Mouse (Mus musculus) ES-E14 (cell line): ENCODE data around the gene Mapk3.

Experiments
- CHD2 ChIP-seq: IDR thresholded peaks from 2 replicates; pipeline ENCODE4 v1.6.1; 2014; ENCODE audit warnings: mild to moderate bottlenecking, low read depth, low read length, inconsistent platforms
- HCFC1 ChIP-seq: IDR thresholded peaks from 2 replicates; pipeline ENCODE4 v1.6.1; 2012; ENCODE audit warnings: low read length, inconsistent platforms, borderline replicate concordance; ENCODE audit not compliant: insufficient read depth
- MAFK ChIP-seq: IDR thresholded peaks from 2 replicates; pipeline ENCODE4 v1.6.1; 2014; ENCODE audit warnings: mild to moderate bottlenecking, low read depth, low read length, inconsistent platforms; ENCODE audit not compliant: insufficient read depth
- ZC3H11A ChIP-seq: IDR thresholded peaks from 2 replicates; pipeline ENCODE4 v1.6.1; 2012; ENCODE audit warnings: low read depth, mild to moderate bottlenecking, inconsistent platforms, low read length, borderline replicate concordance
- ZNF384 ChIP-seq: IDR thresholded peaks from 2 replicates; pipeline ENCODE4 v1.6.1; 2012; ENCODE audit warnings: low read depth, low read length, inconsistent platforms

- TF ChIP-seq ZNF384: no peak
- TF ChIP-seq ZC3H11A: no peak
- no peak for TF ChIP-seq MAFK
- TF ChIP-seq HCFC1: no peak
- no peak for TF ChIP-seq CHD2
These were observed 34.8 kb downstream of the Mapk3 start for GRCm38 (mm10) chr7:126794271-126794605.
